Mouse (Mus musculus): ENCODE results near the gene Tuba1a. TPM values are rescaled to one million over a fixed set of nuclear protein-coding genes. Genes with fewer than 3 reads are reported as not detected.
"Not testable (repeated sequence)": the region's sequence is repeated elsewhere in the genome, so short reads cannot be mapped to it uniquely, and the experiment has no call there.

Tuba1a gene
- polyA plus RNA-seq, 1 experiment from 2014 or later, result 1,167 TPM

DNA sequence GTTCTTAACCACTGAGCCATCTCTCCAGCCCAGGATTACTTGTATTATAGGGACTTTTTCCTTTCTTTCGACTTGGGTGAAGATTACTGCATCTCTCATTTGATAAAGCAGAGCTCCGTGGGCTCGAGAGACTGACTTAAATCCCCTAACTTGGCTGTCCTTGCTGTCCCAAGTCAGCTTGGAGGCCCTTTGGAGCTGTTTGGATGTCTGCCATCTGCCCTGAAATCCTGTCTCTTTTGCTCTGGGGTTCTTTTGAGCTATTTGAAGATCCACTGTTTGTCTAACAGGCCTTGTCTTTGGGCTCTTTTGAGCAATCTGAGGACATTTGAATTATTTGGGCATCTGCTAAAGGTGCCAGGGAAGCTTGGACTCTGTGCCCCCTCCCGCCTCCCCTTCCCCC, 11.4 kb downstream of the Tuba1a start:
- Histone ChIP-seq H3K36me3 (ENCODE audit: insufficient read depth) (no peaks in the 10 kb centered on the region), H3K4me1 (ENCODE audit: insufficient read depth) (no peaks in the 10 kb centered on the region), H3K4me3 (ENCODE audit: low read depth, low read length) (no peak overlapping the region), H3K9me3 (ENCODE audit: low read depth, low read length) (no peaks in the 10 kb centered on the region), H3K9ac (no peak overlapping the region), H3K27ac (ENCODE audit: low read depth) (no peak overlapping the region), H3K27me3 (ENCODE audit: insufficient read depth, low read length) (no peaks in the 10 kb centered on the region), H3K4me2 (no peak overlapping the region)
- WGBS, result 65% methylated on average over 4 of the region's 4 CpGs
- no peak for TF ChIP-seq CTCF (IDR thresholded peaks at IDR 0.05; ENCODE audit: low read depth)
- DNase-seq (peak; percentile 72), ATAC-seq (ENCODE audit: insufficient read depth) (no peak)

GRCm38 (mm10) chr15:98941539-98941938, 12.0 kb downstream of the Tuba1a start:
- no peak overlapping the region for H3K4me2 ChIP-seq
- WGBS, result 48% methylated on average over 2 of the region's 2 CpGs
- no peak overlapping the region for H3K4me3 ChIP-seq (ENCODE audit: low read depth, low read length)
- no peak overlapping the region for H3K27ac ChIP-seq (ENCODE audit: low read depth)
- H3K4me1 ChIP-seq (ENCODE audit: insufficient read depth), result no peaks in the 10 kb centered on the region
- no peak for TF ChIP-seq CTCF (IDR thresholded peaks at IDR 0.05; ENCODE audit: low read depth)
- DNase-seq (no peak), ATAC-seq (ENCODE audit: insufficient read depth) (no peak)
- H3K27me3 ChIP-seq (ENCODE audit: insufficient read depth, low read length), result no peaks in the 10 kb centered on the region
- no peaks in the 10 kb centered on the region for H3K9me3 ChIP-seq (ENCODE audit: low read depth, low read length)
- H3K9ac ChIP-seq, result no peak overlapping the region
- no peaks in the 10 kb centered on the region for H3K36me3 ChIP-seq (ENCODE audit: insufficient read depth)

GRCm38 (mm10) chr15:98940816-98941215, 12.7 kb downstream of the Tuba1a start:
- Histone ChIP-seq H3K27ac (ENCODE audit: low read depth) (no peak overlapping the region), H3K9ac (no peak overlapping the region), H3K4me1 (ENCODE audit: insufficient read depth) (no peaks in the 10 kb centered on the region), H3K27me3 (ENCODE audit: insufficient read depth, low read length) (no peaks in the 10 kb centered on the region), H3K9me3 (ENCODE audit: low read depth, low read length) (no peaks in the 10 kb centered on the region), H3K36me3 (ENCODE audit: insufficient read depth) (no peaks in the 10 kb centered on the region), H3K4me2 (no peak overlapping the region), H3K4me3 (ENCODE audit: low read depth, low read length) (no peak overlapping the region)
- WGBS, result 67% methylated on average over 10 of the region's 10 CpGs
- TF ChIP-seq CTCF (IDR thresholded peaks at IDR 0.05; ENCODE audit: low read depth), result no peak
- ATAC-seq (ENCODE audit: insufficient read depth), result no peak
- no peak for DNase-seq

DNA sequence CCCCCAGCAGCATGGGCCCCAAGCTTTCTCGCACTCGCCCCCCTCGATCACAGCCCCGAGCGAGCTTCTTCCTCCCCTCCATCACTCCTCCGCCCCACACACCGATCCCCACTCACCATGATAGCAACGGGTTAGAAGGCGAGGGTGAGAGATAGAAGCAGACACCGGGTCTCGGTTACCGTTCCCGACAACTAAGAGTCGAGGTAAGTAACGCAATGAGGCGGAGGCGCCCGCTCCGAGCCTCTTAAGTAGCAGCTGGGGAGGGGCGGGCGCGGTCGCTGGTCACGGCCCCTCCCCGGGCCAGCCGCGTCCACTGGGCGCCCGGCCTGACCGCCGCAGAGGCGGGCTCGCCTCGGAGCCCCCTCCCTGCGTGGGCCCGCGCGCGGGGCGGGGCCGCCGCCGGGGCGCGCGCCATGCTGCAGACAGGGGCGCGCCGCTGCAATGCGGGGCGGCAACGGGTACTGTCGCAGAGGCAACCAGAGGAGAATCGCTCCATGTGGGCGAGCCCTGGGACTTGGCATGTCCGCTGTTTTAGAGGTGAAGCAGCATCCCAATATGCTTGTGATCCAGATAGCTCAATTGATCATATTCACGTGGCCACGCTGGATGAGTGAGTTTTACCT, 19.2 kb downstream of the Tuba1a start, which contains the start of gene Tuba1b:
Gene Tuba1b (minus strand): TSS at position 349 of the 623 bp plus-strand sequence.
- Histone ChIP-seq H3K4me2 (peak within 1 kb of the TSS; percentile 99), H3K27me3 (ENCODE audit: insufficient read depth, low read length) (no peaks in the 10 kb centered on the region), H3K4me1 (ENCODE audit: insufficient read depth) (peaks cover 5% of the 10 kb centered on the region; the same call in 1 of the 2 replicates), H3K27ac (ENCODE audit: low read depth) (peak within 1 kb of the TSS; percentile 99), H3K9me3 (ENCODE audit: low read depth, low read length) (no peaks in the 10 kb centered on the region), H3K36me3 (ENCODE audit: insufficient read depth) (peaks cover 18% of the 10 kb centered on the region), H3K4me3 (ENCODE audit: low read depth, low read length) (peak within 1 kb of the TSS; percentile 66), H3K9ac (peak within 1 kb of the TSS; percentile 92)
- ATAC-seq (ENCODE audit: insufficient read depth) (peak; percentile 94), DNase-seq (peak; percentile 97)
- under 1% methylated on average over 58 of the region's 58 CpGs for WGBS
- TF ChIP-seq CTCF (IDR thresholded peaks at IDR 0.05; ENCODE audit: low read depth), result 0 out of 2 replicates have a peak, but pooled peaks have one; percentile 3

DNA sequence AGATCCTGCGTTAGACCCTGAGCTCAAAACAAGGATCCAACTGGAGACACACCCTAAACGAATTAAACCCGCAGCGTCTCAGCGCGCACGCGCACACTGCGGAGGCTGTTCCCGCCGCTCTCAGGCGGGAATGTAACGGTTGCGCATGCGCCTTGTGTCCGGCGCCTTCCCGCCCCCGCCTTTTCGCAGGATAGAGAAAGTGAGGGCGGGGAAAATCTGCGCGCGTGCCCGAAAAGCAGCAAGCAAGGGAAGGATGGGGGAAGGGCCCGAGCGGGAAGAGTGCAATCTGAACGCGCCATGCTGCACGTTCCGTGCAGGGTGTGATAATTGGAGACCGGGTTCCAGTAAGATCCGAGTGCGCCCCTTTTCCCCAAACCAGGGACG, 19.7 kb downstream of the Tuba1a start:
- peak overlapping the region; percentile 66 for H3K4me3 ChIP-seq (ENCODE audit: low read depth, low read length)
- ATAC-seq (ENCODE audit: insufficient read depth) (peak; percentile 83), DNase-seq (peak; percentile 100)
- H3K4me2 ChIP-seq, result peak overlapping the region; percentile 99
- no peaks in the 10 kb centered on the region for H3K27me3 ChIP-seq (ENCODE audit: insufficient read depth, low read length)
- H3K36me3 ChIP-seq (ENCODE audit: insufficient read depth), result peaks cover 18% of the 10 kb centered on the region
- H3K9me3 ChIP-seq (ENCODE audit: low read depth, low read length), result no peaks in the 10 kb centered on the region
- H3K4me1 ChIP-seq (ENCODE audit: insufficient read depth), result peaks cover 5% of the 10 kb centered on the region; the same call in 1 of the 2 replicates
- peak overlapping the region; percentile 99 for H3K27ac ChIP-seq (ENCODE audit: low read depth)
- under 1% methylated on average over 35 of the region's 35 CpGs for WGBS
- peak overlapping the region; percentile 92 for H3K9ac ChIP-seq
- no peak for TF ChIP-seq CTCF (IDR thresholded peaks at IDR 0.05; ENCODE audit: low read depth)

DNA sequence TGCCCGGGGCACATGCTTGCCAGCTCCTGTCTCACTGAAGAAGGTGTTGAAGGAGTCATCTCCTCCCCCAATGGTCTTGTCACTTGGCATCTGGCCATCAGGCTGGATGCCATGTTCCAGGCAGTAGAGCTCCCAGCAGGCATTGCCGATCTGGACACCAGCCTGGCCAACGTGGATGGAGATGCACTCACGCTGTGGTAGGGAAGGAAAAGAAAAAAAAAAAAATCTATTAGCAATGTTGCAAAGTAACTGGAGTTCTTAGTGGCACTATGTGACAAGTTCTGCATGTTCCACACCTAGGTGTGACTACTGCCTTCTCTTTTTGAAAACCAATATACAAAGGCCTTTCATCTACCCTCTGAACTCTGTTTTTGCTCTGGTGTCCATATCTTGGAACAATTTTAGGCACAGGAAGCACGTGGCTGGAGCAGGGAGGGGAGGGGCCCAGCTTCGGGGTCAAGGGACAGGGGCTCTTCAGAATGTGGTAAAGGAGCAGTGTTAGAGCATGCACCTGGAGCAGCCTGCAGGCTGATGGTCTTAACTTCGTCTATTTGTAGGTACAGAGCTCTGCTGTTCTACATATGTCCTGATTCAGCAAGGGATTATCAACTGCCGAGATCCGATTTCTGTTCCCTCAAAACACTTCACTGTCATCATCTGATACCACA, 20.4 kb downstream of the Tuba1a start:
- not testable (repeated sequence) for H3K4me1 ChIP-seq (ENCODE audit: insufficient read depth); ATAC-seq (ENCODE audit: insufficient read depth); H3K27me3 ChIP-seq (ENCODE audit: insufficient read depth, low read length); H3K9me3 ChIP-seq (ENCODE audit: low read depth, low read length)
- WGBS, result 5% methylated on average over 8 of the region's 9 CpGs
- Histone ChIP-seq H3K4me3 (ENCODE audit: low read depth, low read length) (peak overlapping the region; percentile 66), H3K36me3 (ENCODE audit: insufficient read depth) (peaks cover 18% of the 10 kb centered on the region), H3K27ac (ENCODE audit: low read depth) (peak overlapping the region; percentile 99), H3K4me2 (peak overlapping the region; percentile 99), H3K9ac (peak overlapping the region; percentile 92)
- DNase-seq, result peak; percentile 44

GRCm38 (mm10) chr15:98930998-98931397, 22.5 kb downstream of the Tuba1a start:
- no peaks in the 10 kb centered on the region for H3K9me3 ChIP-seq (ENCODE audit: low read depth, low read length)
- H3K4me3 ChIP-seq (ENCODE audit: low read depth, low read length), result no peak overlapping the region
- peaks cover 5% of the 10 kb centered on the region; the same call in 1 of the 2 replicates for H3K4me1 ChIP-seq (ENCODE audit: insufficient read depth)
- 76% methylated on average over 3 of the region's 3 CpGs for WGBS
- TF ChIP-seq CTCF (IDR thresholded peaks at IDR 0.05; ENCODE audit: low read depth), result no peak
- H3K9ac ChIP-seq, result no peak overlapping the region
- DNase-seq (peak; percentile 19), ATAC-seq (ENCODE audit: insufficient read depth) (no peak)
- H3K27me3 ChIP-seq (ENCODE audit: insufficient read depth, low read length), result no peaks in the 10 kb centered on the region
- peaks cover 18% of the 10 kb centered on the region for H3K36me3 ChIP-seq (ENCODE audit: insufficient read depth)
- H3K4me2 ChIP-seq, result no peak overlapping the region
- H3K27ac ChIP-seq (ENCODE audit: low read depth), result no peak overlapping the region
